In genomic region chr13:34408007-34408668, GRCm38 (mm10) we compare ENCODE assay signal across 9 mouse cellular contexts.
DNase-seq lines count a peak whose midpoint lies in the region; ATAC-seq and TF ChIP-seq lines count a peak whose summit lies in the region.
"Had no signal": no experiment of that assay in that cellular context is flagged by ENCODE, and none has a peak within 500 bp of the region (broad histone marks: within the 10 kb centered on the region; RNA-seq: fewer than 3 reads in every experiment).

No protein-coding gene starts in this region.

- no peak overlapping the region for H3K4me2 ChIP-seq in hindbrain, embryonic 16.5 days (ENCODE audit: low read length)
- H3K4me2 ChIP-seq in hindbrain, embryonic 12.5 days (replicated peaks): no peak overlapping the region
- H3K4me2 ChIP-seq in stomach, postnatal 0 days (replicated peaks; ENCODE audit: low read depth): no peak overlapping the region
- H3K4me2 ChIP-seq: lung, embryonic 15.5 days had no signal

- no peak for TF ChIP-seq CTCF in liver, adult 2 months (IDR thresholded peaks at IDR 0.05; ENCODE audit: low read depth, low read length)
- peak; percentile 34; the same call in 1 of the 2 replicates for TF ChIP-seq CTCF in stomach, postnatal 0 days (IDR thresholded peaks at IDR 0.05; ENCODE audit: low read depth)

- TF ChIP-seq EP300 in stomach, postnatal 0 days (optimal IDR thresholded peaks at IDR 0.05): no peak

- no peaks in the 10 kb centered on the region for H3K79me2 ChIP-seq in liver, adult 2 months (ENCODE audit: control insufficient read depth, insufficient read depth, low read length)

- H3K4me3 ChIP-seq in hindbrain, embryonic 16.5 days (ENCODE audit: low read length): no peak overlapping the region
- no peak overlapping the region for H3K4me3 ChIP-seq in hindbrain, embryonic 12.5 days
- H3K4me3 ChIP-seq in liver, adult 2 months (ENCODE audit: insufficient read depth, low read depth, low read length): no peak overlapping the region
- no peak overlapping the region for H3K4me3 ChIP-seq in stomach, postnatal 0 days (ENCODE audit: low read depth, low read length)
- H3K4me3 ChIP-seq: lung, embryonic 15.5 days had no signal

- ATAC-seq in hindbrain, embryonic 16.5 days: peak; percentile 42; the same call in 1 of the 2 replicates
- ATAC-seq in hindbrain, embryonic 12.5 days (ENCODE audit: low FRiP score): no peak
- peak; percentile 78 for ATAC-seq in erythroblast, adult 5-6 weeks (replicated peaks; ENCODE audit: low FRiP score, poor library complexity, severe bottlenecking)
- peak; percentile 76 for ATAC-seq in stomach, postnatal 0 days (ENCODE audit: low FRiP score, low TSS enrichment)
- ATAC-seq in megakaryocyte-erythroid progenitor cell, adult 5-6 weeks (replicated peaks; ENCODE audit: low FRiP score, low TSS enrichment, poor library complexity, severe bottlenecking): no peak

- no peaks in the 10 kb centered on the region for H3K4me1 ChIP-seq in hindbrain, embryonic 16.5 days (ENCODE audit: control insufficient read depth, insufficient read depth, low read depth, low read length)
- H3K4me1 ChIP-seq in hindbrain, embryonic 12.5 days: no peaks in the 10 kb centered on the region
- no peaks in the 10 kb centered on the region for H3K4me1 ChIP-seq in liver, adult 2 months (ENCODE audit: control insufficient read depth, insufficient read depth, low read length)
- H3K4me1 ChIP-seq in stomach, postnatal 0 days (replicated peaks; ENCODE audit: control insufficient read depth, insufficient read depth): no peaks in the 10 kb centered on the region

- H3K9me3 ChIP-seq in hindbrain, embryonic 16.5 days (ENCODE audit: control insufficient read depth, low read length): no peaks in the 10 kb centered on the region
- no peaks in the 10 kb centered on the region for H3K9me3 ChIP-seq in hindbrain, embryonic 12.5 days (replicated peaks)
- H3K9me3 ChIP-seq in stomach, postnatal 0 days (ENCODE audit: control insufficient read depth, low read length): no peaks in the 10 kb centered on the region
- H3K9me3 ChIP-seq: lung, embryonic 15.5 days had no signal

- 65% methylated on average over 4 of the region's 4 CpGs for WGBS in hindbrain, embryonic 16.5 days
- WGBS in hindbrain, embryonic 12.5 days: 59% methylated on average over 4 of the region's 4 CpGs
- WGBS in liver, adult 2 months: 64% methylated on average over 4 of the region's 4 CpGs
- 35% methylated on average over 4 of the region's 4 CpGs for WGBS in stomach, postnatal 0 days

- peak; percentile 78 for DNase-seq in NIH3T3 (ENCODE audit: low read depth)
- peak; percentile 21 for DNase-seq in liver, adult 2 months (ENCODE audit: extremely low read depth, low read depth, low spot score)
- peak; percentile 50 for DNase-seq in stomach, postnatal 0 days (ENCODE audit: low spot score)
- no peak for DNase-seq in testis, postnatal 14 days (ENCODE audit: low spot score)

- H3K9ac ChIP-seq in hindbrain, embryonic 16.5 days (ENCODE audit: low read depth, low read length): no peak overlapping the region
- H3K9ac ChIP-seq in hindbrain, embryonic 12.5 days: no peak overlapping the region
- no peak overlapping the region for H3K9ac ChIP-seq in liver, adult 2 months (ENCODE audit: low read depth, low read length)
- H3K9ac ChIP-seq in stomach, postnatal 0 days (ENCODE audit: low read length): no peak overlapping the region
- H3K9ac ChIP-seq: lung, embryonic 15.5 days had no signal

- H3K36me3 ChIP-seq in hindbrain, embryonic 16.5 days (ENCODE audit: control insufficient read depth, insufficient read depth, low read length): no peaks in the 10 kb centered on the region
- H3K36me3 ChIP-seq in hindbrain, embryonic 12.5 days: no peaks in the 10 kb centered on the region
- no peaks in the 10 kb centered on the region for H3K36me3 ChIP-seq in liver, adult 2 months (ENCODE audit: control insufficient read depth, insufficient read depth, low read length)
- H3K36me3 ChIP-seq in stomach, postnatal 0 days (ENCODE audit: control insufficient read depth, insufficient read depth, low read length): no peaks in the 10 kb centered on the region
- H3K36me3 ChIP-seq: lung, embryonic 15.5 days had no signal

- no peaks in the 10 kb centered on the region for H3K27me3 ChIP-seq in hindbrain, embryonic 16.5 days (replicated peaks; ENCODE audit: control insufficient read depth, insufficient read depth, low read length)
- no peaks in the 10 kb centered on the region for H3K27me3 ChIP-seq in hindbrain, embryonic 12.5 days
- no peaks in the 10 kb centered on the region for H3K27me3 ChIP-seq in liver, adult 2 months (ENCODE audit: control insufficient read depth, insufficient read depth, low read length)
- no peaks in the 10 kb centered on the region for H3K27me3 ChIP-seq in stomach, postnatal 0 days (ENCODE audit: control insufficient read depth, insufficient read depth, low read length)
- H3K27me3 ChIP-seq: lung, embryonic 15.5 days had no signal

- no peak for TF ChIP-seq POLR2A in liver, adult 2 months (IDR thresholded peaks at IDR 0.05; ENCODE audit: extremely low read depth, insufficient read depth, low read length)

- no peak overlapping the region for H3K27ac ChIP-seq in hindbrain, embryonic 16.5 days (ENCODE audit: low read depth, low read length)
- H3K27ac ChIP-seq in hindbrain, embryonic 12.5 days: no peak overlapping the region
- no peak overlapping the region for H3K27ac ChIP-seq in liver, adult 2 months (replicated peaks; ENCODE audit: insufficient read depth, low read depth, low read length)
- peak overlapping the region; percentile 63; the same call in 1 of the 2 replicates for H3K27ac ChIP-seq in stomach, postnatal 0 days (replicated peaks)
- H3K27ac ChIP-seq: lung, embryonic 15.5 days had no signal

Comparison
In these comparisons a context has a peak if more than half of its experiments do, and no peak if none do; other contexts are left out.
1. ATAC-seq: peak in hindbrain, embryonic 16.5 days (single experiment), erythroblast, adult 5-6 weeks (single experiment) and stomach, postnatal 0 days (single experiment); none in hindbrain, embryonic 12.5 days (single experiment) and megakaryocyte-erythroid progenitor cell, adult 5-6 weeks (single experiment).